Mouse (Mus musculus) frontal cortex, postnatal 14 days (tissue): Measurements from ENCODE around the gene Tenm3.

ENCODE experiments used
- DNase-seq, 2 experiments: peaks; one replicate each; pipeline ENCODE4 v3.0.0; 2022; ENCODE audit warnings: low spot score in 2 of 2

Tenm3 gene

GRCm38 (mm10) chr8:48341276-48341675, 502.5 kb downstream of the Tenm3 start:
- no peak for DNase-seq

- DNase-seq, result no peak
Observed at GRCm38 (mm10) chr8:48322655-48323265, 521.0 kb downstream of the Tenm3 start.

- no peak for DNase-seq
Observed at GRCm38 (mm10) chr8:48322240-48322639, 521.5 kb downstream of the Tenm3 start.

- DNase-seq, result no peak
Observed at GRCm38 (mm10) chr8:48319674-48320073, 524.1 kb downstream of the Tenm3 start.

- no peak for DNase-seq
Observed at GRCm38 (mm10) chr8:48317498-48317897, 526.3 kb downstream of the Tenm3 start.

GRCm38 (mm10) chr8:48315605-48316004, 528.1 kb downstream of the Tenm3 start:
- no peak for DNase-seq

GRCm38 (mm10) chr8:48313985-48314368, 529.8 kb downstream of the Tenm3 start:
- no peak for DNase-seq

GRCm38 (mm10) chr8:48313210-48313984, 530.4 kb downstream of the Tenm3 start:
- DNase-seq, result no peak

- no peak for DNase-seq
Observed at GRCm38 (mm10) chr8:48311706-48312105, 532.0 kb downstream of the Tenm3 start.

GRCm38 (mm10) chr8:48310240-48310849, 533.4 kb downstream of the Tenm3 start:
- no peak for DNase-seq

- DNase-seq, result no peak
Observed at GRCm38 (mm10) chr8:48309191-48309987, 534.4 kb downstream of the Tenm3 start.

- no peak for DNase-seq
Observed at GRCm38 (mm10) chr8:48304224-48304623, 539.5 kb downstream of the Tenm3 start.

GRCm38 (mm10) chr8:48300613-48301037, 543.1 kb downstream of the Tenm3 start:
- DNase-seq, result no peak

GRCm38 (mm10) chr8:48300061-48300460, 543.7 kb downstream of the Tenm3 start:
- no peak for DNase-seq

- DNase-seq, result no peak
Observed at GRCm38 (mm10) chr8:48299341-48299740, 544.4 kb downstream of the Tenm3 start.

GRCm38 (mm10) chr8:48296371-48296770, 547.4 kb downstream of the Tenm3 start:
- DNase-seq, result no peak

- no peak for DNase-seq
Observed at GRCm38 (mm10) chr8:48295558-48295957, 548.2 kb downstream of the Tenm3 start.

- DNase-seq, result no peak
Observed at GRCm38 (mm10) chr8:48293797-48294196, 550.0 kb downstream of the Tenm3 start.

GRCm38 (mm10) chr8:48285432-48285831, 558.3 kb downstream of the Tenm3 start:
- no peak for DNase-seq

- no peak for DNase-seq
Observed at GRCm38 (mm10) chr8:48281855-48282254, 561.9 kb downstream of the Tenm3 start.

- DNase-seq, result no peak
Observed at GRCm38 (mm10) chr8:48279360-48279759, 564.4 kb downstream of the Tenm3 start.

- no peak for DNase-seq
Observed at GRCm38 (mm10) chr8:48277986-48278635, 565.6 kb downstream of the Tenm3 start.
